Mouse (Mus musculus) hindbrain, embryonic 14.5 days (tissue): ENCODE data around the gene Fat1. TPM values are rescaled to one million over a fixed set of nuclear protein-coding genes. Genes with fewer than 3 reads are reported as not detected.

Source experiments
- ATAC-seq: fragments of 200-750 bp; cut with Nextera tagmentation; 2 replicates; pipeline ENCODE4 v1.8.0; 2017; ENCODE audit warnings: moderate number of reproducible peaks, mild to moderate bottlenecking, moderate TSS enrichment, moderate library complexity; ENCODE audit not compliant: low FRiP score
- DNase-seq: peaks from one replicate; pipeline ENCODE4 v3.0.0-alpha.2; 2015; ENCODE audit warnings: low spot score
- H3K27ac ChIP-seq: fragments of 300-500 bp; sonication (generic); 2 replicates; pipeline ENCODE4 v1.5.1; 2014; ENCODE audit warnings: mild to moderate bottlenecking, moderate library complexity
- H3K27me3 ChIP-seq: fragments of 300-500 bp; sonication (generic); 2 replicates; pipeline ENCODE4 v1.6.1; 2014; ENCODE audit warnings: mild to moderate bottlenecking, low read length, mixed read lengths; ENCODE audit not compliant: control insufficient read depth, insufficient read depth
- H3K36me3 ChIP-seq: fragments of 300-500 bp; sonication (generic); replicated peaks from 2 replicates; pipeline ENCODE4 v1.6.1; 2014; ENCODE audit not compliant: control insufficient read depth, insufficient read depth
- H3K4me1 ChIP-seq: fragments of 300-500 bp; sonication (generic); replicated peaks from 2 replicates; pipeline ENCODE4 v1.6.1; 2014; ENCODE audit warnings: antibody characterized with exemption, low read length, mixed read lengths; ENCODE audit not compliant: control insufficient read depth, insufficient read depth
- H3K4me2 ChIP-seq: fragments of 300-500 bp; sonication (generic); replicated peaks from 2 replicates; pipeline ENCODE4 v1.6.1; 2014; ENCODE audit warnings: mild to moderate bottlenecking, moderate library complexity
- H3K4me3 ChIP-seq: fragments of 300-500 bp; sonication (generic); replicated peaks from 2 replicates; pipeline ENCODE4 v1.5.1; 2014; ENCODE audit warnings: mild to moderate bottlenecking, low read length
- H3K9ac ChIP-seq: fragments of 300-500 bp; sonication (generic); 2 replicates; pipeline ENCODE4 v1.6.1; 2014
- H3K9me3 ChIP-seq: fragments of 300-500 bp; sonication (generic); 2 replicates; pipeline ENCODE4 v1.6.1; 2016; ENCODE audit warnings: low read length; ENCODE audit not compliant: control insufficient read depth
- WGBS: fragments of 180-500 bp; shearing (Covaris S2); extraction: QIAGEN DNeasy Blood & Tissue Kit; methylation state at CpG from one replicate; pipeline ENCODE4 v1.1.7; 2014; 5-methylcytosine and 5-hydroxymethylcytosine counted together
- polyA plus RNA-seq: library from polyadenylated mRNA; unstranded; fragments of >200 nt; fragmentation: Nextera tagmentation; extraction: Ambion mirVana; gene quantifications from 2 replicates; pipeline ENCODE4 v1.2.1, GENCODE M21; 2014

Gene Fat1
- polyA plus RNA-seq, 1 experiment from 2014 or later = 28.8 TPM

DNA sequence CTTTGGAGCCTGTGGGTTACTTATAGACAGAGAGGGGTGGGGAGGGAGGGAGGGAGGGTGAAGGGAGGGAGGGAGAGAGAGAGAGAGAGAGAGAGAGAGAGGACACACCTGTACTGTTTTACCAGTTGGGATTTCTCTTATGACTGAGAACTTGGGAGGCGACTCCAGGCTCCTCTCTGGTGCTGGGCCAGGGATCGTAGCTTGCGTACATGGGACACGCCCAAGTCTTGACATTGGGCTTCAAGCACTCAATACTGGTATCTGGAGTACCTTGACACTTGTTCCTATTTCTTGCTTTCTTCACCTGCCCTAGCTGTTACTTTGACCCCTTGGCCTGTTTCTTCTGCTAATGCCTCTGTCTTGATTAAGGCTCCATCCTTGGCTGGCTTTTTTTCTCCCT lies 10.3 kb downstream of the Fat1 start:
- Histone ChIP-seq H3K9ac (no peak overlapping the region), H3K27me3 (no peaks in the 10 kb centered on the region), H3K9me3 (no peaks in the 10 kb centered on the region), H3K4me1 (peaks cover 10% of the 10 kb centered on the region; the same call in 1 of the 2 replicates), H3K4me3 (no peak overlapping the region), H3K27ac (no peak overlapping the region), H3K36me3 (peaks cover 9% of the 10 kb centered on the region), H3K4me2 (no peak overlapping the region)
- DNase-seq (no peak), ATAC-seq (no peak)
- WGBS = 96% methylated on average over 4 of the region's 4 CpGs

DNA sequence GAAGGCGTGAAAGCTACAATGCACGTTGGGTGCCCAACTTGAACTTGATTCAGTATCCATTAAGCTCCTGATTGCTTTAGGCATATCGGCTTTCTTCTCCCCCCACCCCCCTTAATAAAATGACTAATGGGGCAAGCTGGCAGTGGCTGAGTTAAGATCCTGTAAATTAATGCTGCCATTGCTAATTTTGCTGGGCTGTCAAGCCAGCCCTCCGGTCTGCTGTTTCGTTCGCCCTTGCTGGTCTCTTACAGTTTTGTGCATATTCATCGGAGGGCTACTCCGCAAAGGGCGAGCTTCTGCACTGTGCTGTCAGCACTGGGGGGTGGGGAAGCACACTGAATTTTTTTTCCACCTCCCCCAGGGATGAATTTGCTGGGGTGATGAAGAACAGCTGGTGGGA lies 13.3 kb downstream of the Fat1 start:
- Histone ChIP-seq H3K4me3 (no peak overlapping the region), H3K36me3 (peaks cover 39% of the 10 kb centered on the region), H3K27me3 (no peaks in the 10 kb centered on the region), H3K9ac (peak overlapping the region; percentile 5; the same call in 1 of the 2 replicates), H3K4me2 (peak overlapping the region; percentile 22), H3K4me1 (peaks cover 10% of the 10 kb centered on the region; the same call in 1 of the 2 replicates), H3K9me3 (peaks cover 13% of the 10 kb centered on the region), H3K27ac (no peak overlapping the region)
- WGBS = 60% methylated on average over 9 of the region's 9 CpGs
- ATAC-seq (no peak), DNase-seq (no peak)

DNA sequence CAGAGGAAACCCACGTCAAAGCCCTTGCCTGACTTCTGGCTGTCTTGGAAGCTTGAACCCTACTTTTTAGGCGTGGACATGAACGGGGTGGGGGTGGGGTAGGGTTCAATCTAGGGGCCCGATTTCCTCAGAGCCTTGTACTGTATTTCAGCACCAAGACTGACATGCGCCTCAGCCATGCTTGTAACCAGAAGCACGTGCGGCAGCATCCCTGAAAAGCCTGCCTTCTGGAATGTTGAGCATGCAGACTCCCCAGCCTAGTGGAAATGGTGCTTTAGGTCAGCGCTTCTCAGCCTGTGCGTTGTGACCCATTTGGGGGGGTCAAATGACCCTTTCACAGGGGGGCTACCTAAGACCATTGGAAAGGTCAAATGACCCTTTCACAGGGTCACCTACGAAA lies 25.2 kb downstream of the Fat1 start:
- WGBS = 28% methylated on average over 10 of the region's 10 CpGs
- no peak overlapping the region for H3K27ac ChIP-seq
- no peak overlapping the region for H3K4me2 ChIP-seq
- H3K36me3 ChIP-seq = no peaks in the 10 kb centered on the region
- no peak overlapping the region for H3K9ac ChIP-seq
- H3K4me3 ChIP-seq = no peak overlapping the region
- peaks cover 18% of the 10 kb centered on the region for H3K4me1 ChIP-seq
- no peaks in the 10 kb centered on the region for H3K27me3 ChIP-seq
- ATAC-seq = no peak
- no peak for DNase-seq
- H3K9me3 ChIP-seq = no peaks in the 10 kb centered on the region

DNA sequence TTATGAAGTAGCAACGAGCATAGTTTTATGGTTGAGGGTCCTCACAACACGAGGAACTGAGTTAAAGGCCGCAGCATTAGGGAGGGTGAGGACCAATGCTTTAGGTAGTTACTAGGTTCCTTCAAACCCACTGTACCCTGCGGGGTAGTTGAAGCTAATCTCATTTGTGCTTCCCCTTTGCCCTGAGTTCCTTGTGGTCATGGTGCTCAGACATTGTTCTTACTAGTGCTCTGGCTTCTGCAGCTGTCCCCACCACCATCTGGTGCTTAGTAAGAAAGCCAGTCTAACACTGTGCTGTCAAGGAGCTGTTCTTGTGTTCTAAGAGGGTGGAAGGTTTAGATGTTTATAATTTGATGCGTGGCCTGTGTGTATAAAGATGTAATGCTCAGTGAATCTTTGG lies 25.7 kb downstream of the Fat1 start:
- no peak overlapping the region for H3K27ac ChIP-seq
- no peaks in the 10 kb centered on the region for H3K9me3 ChIP-seq
- DNase-seq = no peak
- peaks cover 18% of the 10 kb centered on the region for H3K4me1 ChIP-seq
- no peak for ATAC-seq
- 57% methylated on average over 5 of the region's 5 CpGs for WGBS
- H3K36me3 ChIP-seq = no peaks in the 10 kb centered on the region
- H3K9ac ChIP-seq = no peak overlapping the region
- H3K4me2 ChIP-seq = no peak overlapping the region
- no peak overlapping the region for H3K4me3 ChIP-seq
- H3K27me3 ChIP-seq = no peaks in the 10 kb centered on the region

DNA sequence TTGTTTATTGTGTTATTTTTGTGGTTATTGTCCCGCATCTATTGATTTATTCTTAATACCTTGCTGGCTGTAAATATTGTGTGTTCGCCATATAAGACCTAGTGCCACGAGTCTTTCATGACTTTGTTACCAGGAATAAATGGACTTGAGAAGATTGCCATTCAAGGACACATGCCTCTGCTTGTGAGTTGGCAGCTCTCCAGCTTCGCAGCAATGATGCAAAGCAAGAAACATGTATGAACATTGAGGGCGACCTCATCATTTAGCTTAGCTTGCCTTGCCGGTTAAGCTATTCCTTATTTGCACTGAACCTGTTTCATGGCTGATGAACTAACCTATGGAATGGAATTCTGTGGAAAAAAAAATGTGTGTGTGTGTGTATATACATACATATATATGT lies 26.2 kb downstream of the Fat1 start:
- Histone ChIP-seq H3K4me1 (peaks cover 18% of the 10 kb centered on the region), H3K36me3 (no peaks in the 10 kb centered on the region), H3K4me3 (no peak overlapping the region), H3K4me2 (no peak overlapping the region), H3K27ac (no peak overlapping the region), H3K9ac (no peak overlapping the region), H3K27me3 (no peaks in the 10 kb centered on the region), H3K9me3 (no peaks in the 10 kb centered on the region)
- DNase-seq = no peak
- ATAC-seq = no peak
- 69% methylated on average over 6 of the region's 6 CpGs for WGBS

DNA sequence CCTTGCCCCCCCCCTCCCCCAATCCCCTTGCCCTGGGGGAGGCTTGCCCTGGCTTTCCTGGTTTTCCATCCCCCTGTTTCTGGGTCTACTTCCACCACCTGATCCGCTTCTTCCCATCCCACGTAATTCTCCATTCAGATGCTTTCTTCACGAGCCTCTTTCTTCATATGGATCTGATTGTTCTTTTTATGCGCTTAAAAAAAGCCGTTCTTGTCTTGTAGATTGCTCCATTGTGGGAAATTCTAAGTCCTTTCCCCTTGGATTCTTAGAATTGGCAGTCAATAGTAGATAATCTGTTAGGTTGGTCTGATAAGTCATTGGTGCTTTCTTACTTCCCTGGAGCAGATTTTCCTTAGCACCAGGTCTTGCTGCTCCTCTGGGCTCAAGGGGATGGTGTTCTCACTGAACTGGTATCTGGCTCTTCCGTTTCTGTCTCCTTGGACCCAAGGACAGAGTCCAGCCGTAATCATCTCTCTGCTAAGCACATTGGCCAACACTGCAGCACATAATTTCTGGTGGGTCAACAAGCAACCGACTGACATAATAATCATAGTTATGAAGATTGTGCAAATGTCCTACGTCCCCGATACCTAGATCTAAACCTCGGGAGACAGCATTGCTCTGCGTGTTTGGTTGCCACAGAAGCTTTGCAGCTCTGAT lies 27.5 kb downstream of the Fat1 start:
- DNase-seq = no peak
- no peaks in the 10 kb centered on the region for H3K27me3 ChIP-seq
- H3K9ac ChIP-seq = no peak overlapping the region
- WGBS = 72% methylated on average over 12 of the region's 12 CpGs
- H3K9me3 ChIP-seq = no peaks in the 10 kb centered on the region
- peaks cover 18% of the 10 kb centered on the region for H3K4me1 ChIP-seq
- no peak for ATAC-seq
- H3K36me3 ChIP-seq = no peaks in the 10 kb centered on the region
- H3K4me2 ChIP-seq = no peak overlapping the region
- no peak overlapping the region for H3K27ac ChIP-seq
- no peak overlapping the region for H3K4me3 ChIP-seq

DNA sequence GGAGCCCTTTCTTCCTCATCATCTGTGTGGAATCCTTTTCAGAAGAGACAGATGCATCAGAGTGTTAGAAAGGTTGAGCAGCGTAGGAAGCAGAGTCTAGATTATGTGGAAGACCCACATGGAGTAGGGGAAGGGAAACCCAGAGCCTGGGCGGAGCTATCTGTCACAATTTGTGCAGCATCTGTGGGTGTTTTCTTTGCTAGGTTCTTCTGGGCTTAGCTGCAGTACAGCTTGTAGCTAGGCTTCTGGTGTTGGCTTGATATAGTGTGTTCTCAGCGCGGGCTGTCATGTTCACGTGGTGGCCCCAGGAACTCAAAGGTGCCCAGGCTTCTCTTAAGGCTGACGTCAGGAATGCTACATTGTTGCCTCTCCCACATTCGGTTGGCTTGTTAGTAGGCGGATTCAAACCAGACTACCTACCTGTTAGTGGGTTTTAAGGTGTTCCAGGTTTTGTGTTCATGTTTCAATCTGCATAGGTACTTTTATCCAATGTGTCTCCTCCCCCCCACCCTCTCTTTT lies 32.3 kb downstream of the Fat1 start:
- Histone ChIP-seq H3K4me3 (no peak overlapping the region), H3K36me3 (no peaks in the 10 kb centered on the region), H3K4me1 (peaks cover 15% of the 10 kb centered on the region), H3K27me3 (no peaks in the 10 kb centered on the region), H3K27ac (no peak overlapping the region), H3K9ac (no peak overlapping the region), H3K9me3 (no peaks in the 10 kb centered on the region), H3K4me2 (no peak overlapping the region)
- 95% methylated on average over 8 of the region's 8 CpGs for WGBS
- ATAC-seq = no peak
- DNase-seq = no peak

DNA sequence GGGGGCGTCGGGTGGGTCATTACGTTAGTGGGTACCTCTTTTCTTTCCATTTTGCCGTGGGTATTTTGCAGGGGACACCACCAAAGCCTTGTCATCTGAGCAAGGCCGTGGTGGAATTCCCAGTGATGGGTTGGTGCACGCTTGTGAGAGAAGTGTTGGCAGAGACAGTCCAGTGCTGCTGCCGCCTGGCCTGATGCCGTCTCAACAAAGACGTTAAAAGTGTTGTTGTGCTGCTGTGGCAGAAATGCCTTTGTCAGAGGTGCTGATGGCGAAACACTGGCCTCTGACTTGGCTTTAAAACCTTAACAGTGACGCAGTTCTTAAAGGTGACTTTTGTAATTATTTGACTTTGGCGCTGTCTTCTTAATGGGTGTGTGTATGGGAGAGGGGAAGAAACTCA lies 34.8 kb downstream of the Fat1 start:
- no peak overlapping the region for H3K27ac ChIP-seq
- H3K9ac ChIP-seq = no peak overlapping the region
- H3K36me3 ChIP-seq = no peaks in the 10 kb centered on the region
- 27% methylated on average over 12 of the region's 12 CpGs for WGBS
- H3K4me3 ChIP-seq = no peak overlapping the region
- DNase-seq (no peak), ATAC-seq (no peak)
- H3K27me3 ChIP-seq = no peaks in the 10 kb centered on the region
- peaks cover 15% of the 10 kb centered on the region for H3K4me1 ChIP-seq
- no peaks in the 10 kb centered on the region for H3K9me3 ChIP-seq
- H3K4me2 ChIP-seq = no peak overlapping the region

DNA sequence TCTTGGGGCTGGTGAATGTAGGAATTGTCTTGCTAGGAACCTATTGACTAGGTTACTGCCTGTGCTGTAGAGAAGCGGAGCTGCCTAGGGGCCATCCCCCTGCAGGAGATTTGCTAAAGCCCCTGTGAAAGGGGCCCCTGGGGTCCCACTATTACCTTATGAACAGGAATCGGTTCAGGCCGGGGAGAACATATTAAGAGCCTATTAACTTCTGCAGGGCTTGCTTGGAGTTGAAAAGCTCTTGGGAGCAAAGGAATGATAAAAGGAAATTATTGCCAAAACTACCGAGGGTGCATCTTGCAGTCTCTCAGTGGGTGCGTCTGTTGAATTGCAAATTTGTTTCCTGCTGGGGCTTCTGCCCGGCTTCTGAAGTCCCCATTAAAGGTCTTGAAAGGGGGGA lies 36.1 kb downstream of the Fat1 start:
- Histone ChIP-seq H3K4me1 (peaks cover 15% of the 10 kb centered on the region), H3K9ac (no peak overlapping the region), H3K4me2 (no peak overlapping the region), H3K36me3 (no peaks in the 10 kb centered on the region), H3K4me3 (no peak overlapping the region), H3K27ac (no peak overlapping the region), H3K9me3 (no peaks in the 10 kb centered on the region), H3K27me3 (no peaks in the 10 kb centered on the region)
- DNase-seq = no peak
- ATAC-seq = no peak
- 5% methylated on average over 6 of the region's 6 CpGs for WGBS

DNA sequence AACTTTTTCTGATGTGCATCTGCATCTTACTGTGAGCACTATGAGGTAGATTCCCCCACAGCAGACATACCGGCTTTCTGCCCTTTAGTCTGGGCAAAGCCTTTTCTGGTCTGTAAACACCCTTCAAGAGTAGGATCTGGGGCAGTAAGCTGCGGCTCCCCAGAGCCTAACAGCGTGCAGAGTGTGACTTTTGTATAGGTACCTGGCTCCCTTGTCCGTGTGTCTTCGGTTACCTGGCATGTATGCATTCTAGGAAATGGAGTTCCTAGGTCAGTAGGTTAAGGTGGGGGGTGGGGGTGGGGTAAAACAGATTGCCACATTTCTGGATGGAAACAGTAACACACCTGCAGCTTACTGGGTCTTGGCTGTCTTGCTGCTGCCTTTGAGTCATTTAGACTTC lies 36.7 kb downstream of the Fat1 start:
- no peak overlapping the region for H3K4me3 ChIP-seq
- ATAC-seq = no peak
- no peaks in the 10 kb centered on the region for H3K9me3 ChIP-seq
- no peaks in the 10 kb centered on the region for H3K36me3 ChIP-seq
- 24% methylated on average over 5 of the region's 5 CpGs for WGBS
- no peak overlapping the region for H3K9ac ChIP-seq
- no peak for DNase-seq
- H3K4me1 ChIP-seq = peaks cover 15% of the 10 kb centered on the region
- no peak overlapping the region for H3K4me2 ChIP-seq
- H3K27me3 ChIP-seq = no peaks in the 10 kb centered on the region
- H3K27ac ChIP-seq = no peak overlapping the region
